Mouse (Mus musculus): ENCODE measurements around the gene Itprid2.

Itprid2 gene

DNA sequence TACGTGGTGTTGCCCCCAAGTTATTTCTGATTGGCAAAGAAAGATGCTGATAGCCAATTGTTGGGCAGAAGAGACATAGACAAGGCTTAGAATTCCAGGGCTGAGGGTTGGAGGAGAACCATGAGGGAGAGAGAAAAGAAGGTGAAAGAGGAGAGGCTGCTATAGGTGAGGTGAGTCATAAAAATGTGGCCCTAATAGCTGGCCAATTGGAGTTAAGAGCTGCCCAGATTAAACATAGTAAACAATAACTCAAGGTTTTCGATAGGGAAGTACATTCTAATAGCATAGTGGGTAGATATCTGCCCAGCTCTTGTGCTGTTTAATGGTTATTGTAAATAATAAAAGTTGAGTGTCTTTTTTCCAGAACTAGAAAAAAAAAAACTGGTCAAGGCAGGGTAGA, 69.6 kb downstream of the Itprid2 start:
- in situ Hi-C loops (cut with MboI; ENCODE audit: low sequenced_read_pairs), result no loop called here

DNA sequence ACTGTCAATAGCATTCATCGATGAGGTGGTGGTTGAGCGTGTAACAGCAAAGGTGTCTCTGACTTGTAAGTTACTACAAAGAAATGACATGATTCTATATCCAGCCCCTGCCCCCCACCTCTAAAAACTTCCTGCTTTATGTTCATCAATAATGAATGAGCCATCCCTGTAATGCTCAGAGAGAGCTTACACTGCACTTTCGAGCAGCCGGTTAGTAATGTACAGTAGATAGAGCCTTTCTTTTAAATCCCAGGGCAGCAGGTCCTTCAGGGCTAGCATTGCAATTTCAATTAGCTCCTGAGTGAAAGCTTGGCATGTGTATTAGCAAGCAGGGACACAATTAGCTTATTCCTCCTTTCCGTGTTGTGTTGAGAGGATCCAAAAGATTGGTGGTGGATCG, 72.4 kb downstream of the Itprid2 start, which contains the start of gene Ppp1r1c:
Gene Ppp1r1c, plus strand, starts transcription at position 206 of the 400 bp plus-strand sequence.
- in situ Hi-C loops (cut with MboI; ENCODE audit: low sequenced_read_pairs), result no loop called here

DNA sequence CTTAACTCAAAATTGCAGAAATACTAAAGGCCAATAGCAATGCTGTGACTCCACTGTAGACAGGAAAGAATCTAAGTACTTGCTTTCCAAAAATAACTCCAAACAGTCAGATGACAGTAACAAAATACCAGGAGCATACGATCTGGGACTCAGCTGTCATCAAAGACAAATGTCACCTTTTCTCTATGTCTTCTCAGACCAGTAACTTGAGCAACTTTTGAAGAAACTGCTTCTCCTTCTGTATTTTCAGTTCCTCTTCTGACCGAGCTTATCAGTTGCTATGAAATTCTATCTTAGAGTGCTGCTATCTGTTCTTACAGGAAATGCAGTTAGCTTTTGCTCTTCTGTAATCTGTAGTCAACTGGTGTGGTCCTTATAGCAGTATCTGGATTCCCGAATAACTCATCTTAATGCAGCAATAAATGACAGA, 78.5 kb downstream of the Itprid2 start:
- in situ Hi-C loops (cut with MboI; ENCODE audit: low sequenced_read_pairs), result no loop called here

DNA sequence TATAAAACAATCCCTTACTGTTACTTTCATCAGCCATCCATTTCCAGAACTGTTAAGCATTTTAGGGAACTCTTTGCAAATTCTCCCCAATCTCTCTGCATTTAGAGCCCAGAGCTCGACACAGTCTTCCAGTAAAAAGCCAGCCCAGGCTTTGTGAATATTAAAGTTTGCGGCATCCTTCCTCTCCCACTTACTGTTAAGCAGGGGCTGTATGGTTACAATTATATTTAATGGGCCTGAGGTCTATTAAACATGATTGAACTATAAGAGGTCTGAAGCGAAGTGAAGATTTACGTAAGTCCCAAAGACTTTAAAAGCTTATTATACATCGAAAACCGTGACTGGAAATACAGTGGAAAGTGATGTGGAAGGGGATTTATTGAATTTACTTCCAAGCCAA, 79.6 kb downstream of the Itprid2 start:
- in situ Hi-C loops (cut with MboI; ENCODE audit: low sequenced_read_pairs), result no loop called here

DNA sequence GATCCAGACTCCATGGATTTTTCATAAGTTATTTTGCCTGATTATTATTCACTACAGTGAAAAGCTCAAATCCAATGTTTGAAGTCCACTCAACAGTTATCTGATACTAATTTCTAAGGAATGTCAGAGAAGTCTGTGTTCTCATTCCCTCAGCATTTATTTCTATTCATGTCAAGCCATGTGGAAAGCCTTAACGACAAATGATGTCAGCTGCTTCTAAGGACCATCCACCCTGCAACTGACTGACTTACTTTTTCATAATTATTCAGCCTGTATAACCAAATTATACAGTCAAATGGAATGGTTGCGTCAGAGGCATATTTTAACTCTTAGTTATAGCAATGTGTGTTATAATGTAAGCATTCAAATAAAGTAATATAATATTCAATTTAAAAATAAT, 80.8 kb downstream of the Itprid2 start:
- in situ Hi-C loops (cut with MboI; ENCODE audit: low sequenced_read_pairs), result no loop called here

GRCm38 (mm10) chr2:79717846-79718245, 82.7 kb downstream of the Itprid2 start:
- in situ Hi-C loops (cut with MboI; ENCODE audit: low sequenced_read_pairs), result no loop called here

DNA sequence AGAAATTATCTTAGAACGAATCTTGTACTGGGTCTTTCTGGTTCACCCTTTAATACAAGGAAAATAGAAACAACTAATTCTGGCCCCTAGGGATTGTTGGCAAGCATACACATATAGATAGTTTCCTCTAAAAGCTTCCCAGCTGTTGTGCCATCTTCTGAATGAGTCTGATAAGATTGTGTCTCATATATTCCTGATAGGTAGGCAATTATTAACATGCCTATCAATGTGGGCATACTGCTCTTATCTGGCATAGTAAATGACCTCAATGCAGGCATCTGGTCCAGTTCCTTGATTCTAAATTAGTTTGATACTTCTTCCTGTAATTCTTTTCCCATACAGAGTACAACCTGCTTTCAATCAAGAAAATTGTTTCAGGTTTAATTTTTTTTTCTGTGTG, 87.3 kb downstream of the Itprid2 start:
- in situ Hi-C loops (cut with MboI; ENCODE audit: low sequenced_read_pairs), result no loop called here

Data from CH12F3 (cell line).